Mouse (Mus musculus) testis, adult 2 months (tissue): ENCODE results near the gene Tex52. TPM values are rescaled to one million over a fixed set of nuclear protein-coding genes. Genes with fewer than 3 reads are reported as not detected.
A peak's percentile ranks its signal among the peaks of the same experiment; 100 is the strongest.

ENCODE experiments used
- H3K27ac ChIP-seq: fragments of 200-500 bp; 2 replicates; pipeline ENCODE4 v1.5.1; 2012; ENCODE audit warnings: low read depth, low read length; ENCODE audit not compliant: control insufficient read depth, insufficient read depth
- H3K27me3 ChIP-seq: fragments of 200-500 bp; 2 replicates; pipeline ENCODE4 v1.6.1; 2012; ENCODE audit warnings: mild to moderate bottlenecking, low read length, moderate library complexity; ENCODE audit not compliant: control insufficient read depth, insufficient read depth
- H3K36me3 ChIP-seq: fragments of 200-500 bp; 2 replicates; pipeline ENCODE4 v1.6.1; 2012; ENCODE audit warnings: mild to moderate bottlenecking, low read length; ENCODE audit not compliant: control insufficient read depth, insufficient read depth
- H3K4me1 ChIP-seq: fragments of 200-500 bp; 2 replicates; pipeline ENCODE4 v1.6.1; 2012; ENCODE audit warnings: low read length; ENCODE audit not compliant: control insufficient read depth, insufficient read depth
- H3K4me3 ChIP-seq: fragments of 200-500 bp; 2 replicates; pipeline ENCODE4 v1.5.1; 2012; ENCODE audit warnings: low read depth, mild to moderate bottlenecking, low read length, moderate library complexity, mixed read lengths; ENCODE audit not compliant: control insufficient read depth
- CTCF ChIP-seq: fragments of 200-500 bp; IDR thresholded peaks from 2 replicates; pipeline ENCODE4 v1.5.1; 2012; ENCODE audit warnings: low read depth, mild to moderate bottlenecking, inconsistent platforms, low read length, moderate library complexity; ENCODE audit not compliant: control insufficient read depth, insufficient read depth, insufficient replicate concordance
- POLR2A ChIP-seq: fragments of 200-500 bp; IDR thresholded peaks from 2 replicates; pipeline ENCODE4 v1.6.1; 2012; ENCODE audit warnings: low read depth, mild to moderate bottlenecking, inconsistent platforms, low read length, moderate library complexity; ENCODE audit not compliant: control insufficient read depth
- polyA plus RNA-seq: library from polyadenylated mRNA; depleted of rRNA; stranded (reverse); fragments of >200 nt; gene quantifications from 2 replicates; pipeline ENCODE4 v1.2.3, GENCODE M21; 2012

The Tex52 gene
- polyA plus RNA-seq, 1 experiment: 44.5 TPM

DNA sequence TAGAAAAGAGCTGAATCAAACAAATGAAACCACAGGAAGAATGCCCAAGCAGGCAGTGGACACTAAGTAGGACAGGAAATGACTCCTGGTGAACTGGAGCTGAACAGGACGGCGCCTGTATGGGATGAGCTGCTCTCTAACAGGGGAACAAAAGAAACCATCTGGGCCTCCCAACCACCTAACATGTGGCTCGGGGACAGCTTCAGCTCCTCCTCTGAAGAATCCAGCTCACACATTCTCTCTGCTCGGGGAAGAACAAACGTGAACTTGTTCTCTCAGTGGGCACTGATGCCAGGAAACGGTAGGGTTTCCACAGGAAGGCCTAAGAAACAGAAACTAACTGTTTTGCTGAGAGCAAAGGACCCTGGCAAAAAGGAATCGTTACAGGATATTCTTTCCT, 25.5 kb upstream of the Tex52 start:
- no peaks in the 10 kb centered on the region for H3K27me3 ChIP-seq
- H3K36me3 ChIP-seq: no peaks in the 10 kb centered on the region
- no peak overlapping the region for H3K27ac ChIP-seq
- TF ChIP-seq CTCF: no peak
- TF ChIP-seq POLR2A: no peak
- H3K4me1 ChIP-seq: peaks cover 2% of the 10 kb centered on the region; the same call in 1 of the 2 replicates
- H3K4me3 ChIP-seq: no peak overlapping the region

GRCm38 (mm10) chr6:128354140-128354539, 21.1 kb upstream of the Tex52 start:
- Histone ChIP-seq H3K27me3 (no peaks in the 10 kb centered on the region), H3K36me3 (no peaks in the 10 kb centered on the region), H3K27ac (no peak overlapping the region), H3K4me1 (peaks cover 10% of the 10 kb centered on the region), H3K4me3 (no peak overlapping the region)
- no peak for TF ChIP-seq CTCF
- TF ChIP-seq POLR2A: no peak

- Histone ChIP-seq H3K36me3 (no peaks in the 10 kb centered on the region), H3K27me3 (no peaks in the 10 kb centered on the region), H3K4me1 (peaks cover 10% of the 10 kb centered on the region), H3K4me3 (peak overlapping the region; percentile 80), H3K27ac (peak overlapping the region; percentile 21)
- TF ChIP-seq CTCF (no peak), POLR2A (no peak)
Observed at GRCm38 (mm10) chr6:128355201-128355681, 20.0 kb upstream of the Tex52 start.

DNA sequence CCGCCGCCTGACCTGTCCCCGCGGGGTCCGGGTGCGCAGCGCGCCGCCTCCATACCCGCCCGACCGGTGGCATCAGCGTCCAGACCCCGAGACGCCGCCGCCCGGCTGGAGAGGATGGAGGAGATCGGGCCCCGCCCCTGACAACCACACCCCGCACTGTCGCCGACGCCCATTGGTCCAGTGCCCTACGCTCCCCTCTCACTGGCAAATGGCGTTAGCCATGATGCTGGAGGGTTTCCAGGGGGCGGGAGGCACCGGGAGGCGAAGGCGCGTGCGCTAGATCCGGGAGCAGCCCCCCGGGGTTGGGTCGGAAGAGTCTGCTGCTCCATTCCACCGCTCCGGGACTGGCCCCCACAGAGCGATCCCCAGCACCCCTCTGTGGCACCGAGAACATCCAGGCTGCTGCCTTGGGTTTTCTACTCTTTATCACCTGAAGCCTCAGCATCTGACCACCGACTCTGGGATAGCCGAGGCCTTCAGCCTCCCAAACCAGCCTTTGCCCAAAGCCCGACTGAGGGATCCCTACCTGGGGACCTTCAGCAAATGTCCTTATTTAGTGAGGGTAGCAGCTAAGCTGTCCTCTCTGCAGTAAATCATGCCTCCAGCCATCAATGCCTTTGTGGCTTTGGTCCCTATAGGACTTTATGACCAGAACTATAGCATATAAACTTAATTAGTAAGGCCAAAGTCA, 19.4 kb upstream of the Tex52 start, which contains the start of gene Tulp3:
Gene Tulp3, minus strand, starts transcription at position 126 of the 691 bp plus-strand sequence.
- H3K27ac ChIP-seq: peak within 1 kb of the TSS; percentile 21
- peaks cover 10% of the 10 kb centered on the region for H3K4me1 ChIP-seq
- H3K27me3 ChIP-seq: no peaks in the 10 kb centered on the region
- no peaks in the 10 kb centered on the region for H3K36me3 ChIP-seq
- peak within 1 kb of the TSS; percentile 80 for H3K4me3 ChIP-seq
- TF ChIP-seq CTCF: no peak
- TF ChIP-seq POLR2A: peak; percentile 53

DNA sequence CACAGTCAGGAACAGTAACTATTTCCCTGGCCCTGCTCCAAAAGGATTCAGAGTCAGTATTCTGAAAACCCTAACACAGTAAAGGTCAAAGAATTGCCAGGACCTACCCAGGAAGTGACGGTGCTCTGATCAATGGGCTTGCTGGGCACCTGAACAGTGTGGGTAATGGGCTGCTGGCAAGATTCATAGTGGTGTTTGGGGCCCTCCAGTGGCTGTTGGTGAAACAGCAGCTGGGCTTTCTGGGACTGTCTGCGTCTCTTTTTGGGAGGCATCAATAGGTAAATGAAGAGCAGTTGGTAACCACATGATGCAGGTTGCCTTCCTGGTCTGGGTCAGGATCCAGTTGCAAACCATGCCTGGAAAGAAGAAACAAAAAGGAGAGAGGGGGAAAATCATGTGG, 16.3 kb upstream of the Tex52 start:
- TF ChIP-seq POLR2A (no peak), CTCF (peak; percentile 63; the same call in 1 of the 2 replicates)
- no peaks in the 10 kb centered on the region for H3K27me3 ChIP-seq
- H3K4me3 ChIP-seq: no peak overlapping the region
- no peaks in the 10 kb centered on the region for H3K36me3 ChIP-seq
- no peak overlapping the region for H3K27ac ChIP-seq
- peaks cover 14% of the 10 kb centered on the region for H3K4me1 ChIP-seq

GRCm38 (mm10) chr6:128361901-128362300, 13.4 kb upstream of the Tex52 start:
- TF ChIP-seq CTCF (no peak), POLR2A (no peak)
- peak overlapping the region; percentile 83 for H3K4me3 ChIP-seq
- peak overlapping the region; percentile 65 for H3K27ac ChIP-seq
- H3K4me1 ChIP-seq: peaks cover 4% of the 10 kb centered on the region
- no peaks in the 10 kb centered on the region for H3K27me3 ChIP-seq
- H3K36me3 ChIP-seq: no peaks in the 10 kb centered on the region

- Histone ChIP-seq H3K4me1 (peaks cover 4% of the 10 kb centered on the region), H3K36me3 (no peaks in the 10 kb centered on the region; the same call in 1 of the 2 replicates), H3K27ac (peak within 1 kb of the TSS; percentile 65), H3K27me3 (no peaks in the 10 kb centered on the region), H3K4me3 (peak within 1 kb of the TSS; percentile 83)
- no peak for TF ChIP-seq CTCF
- TF ChIP-seq POLR2A: peak; percentile 53; the same call in 1 of the 2 replicates
Observed at GRCm38 (mm10) chr6:128362381-128363006, 12.8 kb upstream of the Tex52 start, which contains the start of the genes Rhno1 and Foxm1. TSS of gene Rhno1 (minus strand) at chr6:128362911. TSS of gene Foxm1 (plus strand) at chr6:128362967.
